Mouse (Mus musculus) forebrain, embryonic 11.5 days (tissue): Measurements from ENCODE around the gene Rcan2. TPM values are rescaled to one million over a fixed set of nuclear protein-coding genes. Genes with fewer than 3 reads are reported as not detected.

Source experiments
- ATAC-seq: fragments of 200-750 bp; cut with Nextera tagmentation; replicated peaks from 2 replicates; pipeline ENCODE4 v1.8.0; 2017; ENCODE audit warnings: moderate TSS enrichment; ENCODE audit not compliant: low FRiP score
- DNase-seq: peaks from one replicate; pipeline ENCODE4 v3.0.0-alpha.2; 2017; ENCODE audit warnings: low spot score
- H3K27ac ChIP-seq: fragments of 300-500 bp; sonication (generic); 2 replicates; pipeline ENCODE4 v1.5.1; 2014; ENCODE audit warnings: low read depth, low read length
- H3K27me3 ChIP-seq: fragments of 300-500 bp; sonication (generic); 2 replicates; pipeline ENCODE4 v1.6.1; 2014; ENCODE audit warnings: mild to moderate bottlenecking, low read length, mixed read lengths; ENCODE audit not compliant: control insufficient read depth, insufficient read depth
- H3K36me3 ChIP-seq: fragments of 300-500 bp; sonication (generic); 2 replicates; pipeline ENCODE4 v1.6.1; 2014; ENCODE audit warnings: mild to moderate bottlenecking, low read length, moderate library complexity, mixed read lengths; ENCODE audit not compliant: control insufficient read depth, insufficient read depth
- H3K4me1 ChIP-seq: fragments of 300-500 bp; sonication (generic); replicated peaks from 2 replicates; pipeline ENCODE4 v1.6.1; 2014; ENCODE audit warnings: low read length, mixed read lengths; ENCODE audit not compliant: control insufficient read depth, insufficient read depth
- H3K4me2 ChIP-seq: fragments of 300-500 bp; sonication (generic); 2 replicates; pipeline ENCODE4 v1.6.1; 2014; ENCODE audit warnings: low read depth, mild to moderate bottlenecking, low read length, moderate library complexity, mixed read lengths; ENCODE audit not compliant: severe bottlenecking
- H3K4me3 ChIP-seq: fragments of 300-500 bp; sonication (generic); 2 replicates; pipeline ENCODE4 v1.5.1; 2014; ENCODE audit warnings: low read depth, low read length
- H3K9ac ChIP-seq: fragments of 300-500 bp; sonication (generic); 2 replicates; pipeline ENCODE4 v1.6.1; 2014; ENCODE audit warnings: low read length
- H3K9me3 ChIP-seq: fragments of 300-500 bp; sonication (generic); 2 replicates; pipeline ENCODE4 v1.6.1; 2016; ENCODE audit warnings: low read length, mixed read lengths; ENCODE audit not compliant: control insufficient read depth
- WGBS: fragments of 180-500 bp; shearing (Covaris S2); extraction: QIAGEN DNeasy Blood & Tissue Kit; methylation state at CpG from one replicate; pipeline ENCODE4 v1.1.7; 2014; 5-methylcytosine and 5-hydroxymethylcytosine counted together
- polyA plus RNA-seq: library from polyadenylated mRNA; unstranded; fragments of >200 nt; fragmentation: Nextera tagmentation; extraction: Ambion mirVana; gene quantifications from 2 replicates; pipeline ENCODE4 v1.2.1, GENCODE M21; 2014

Gene Rcan2
- polyA plus RNA-seq, 1 experiment from 2014 or later = 20.6 TPM

DNA sequence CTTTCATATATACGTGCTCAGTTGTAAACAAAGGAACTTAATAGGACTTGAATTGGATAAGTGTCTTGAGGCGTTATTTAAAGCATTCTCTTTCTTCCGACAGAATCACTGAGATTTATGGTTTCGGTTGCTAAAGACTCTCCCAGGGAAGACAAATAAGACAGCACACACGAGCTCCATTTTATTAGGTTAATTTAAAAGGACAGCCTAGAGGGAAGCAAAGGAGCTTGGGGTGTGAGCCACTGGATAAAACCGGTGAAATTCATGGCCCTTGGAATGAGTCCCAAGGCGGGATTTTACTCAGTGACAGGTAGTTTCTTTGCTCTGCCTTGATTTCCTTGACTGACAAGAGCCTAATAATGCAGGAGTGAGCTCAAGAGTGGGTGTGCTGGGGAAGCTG is 85.1 kb downstream of the Rcan2 start:
- no peak overlapping the region for H3K9ac ChIP-seq
- H3K4me1 ChIP-seq = no peaks in the 10 kb centered on the region
- 85% methylated on average over 7 of the region's 7 CpGs for WGBS
- H3K27ac ChIP-seq = no peak overlapping the region
- no peaks in the 10 kb centered on the region for H3K36me3 ChIP-seq
- no peaks in the 10 kb centered on the region for H3K27me3 ChIP-seq
- no peaks in the 10 kb centered on the region for H3K9me3 ChIP-seq
- H3K4me3 ChIP-seq = no peak overlapping the region
- no peak for DNase-seq
- no peak for ATAC-seq
- no peak overlapping the region for H3K4me2 ChIP-seq

DNA sequence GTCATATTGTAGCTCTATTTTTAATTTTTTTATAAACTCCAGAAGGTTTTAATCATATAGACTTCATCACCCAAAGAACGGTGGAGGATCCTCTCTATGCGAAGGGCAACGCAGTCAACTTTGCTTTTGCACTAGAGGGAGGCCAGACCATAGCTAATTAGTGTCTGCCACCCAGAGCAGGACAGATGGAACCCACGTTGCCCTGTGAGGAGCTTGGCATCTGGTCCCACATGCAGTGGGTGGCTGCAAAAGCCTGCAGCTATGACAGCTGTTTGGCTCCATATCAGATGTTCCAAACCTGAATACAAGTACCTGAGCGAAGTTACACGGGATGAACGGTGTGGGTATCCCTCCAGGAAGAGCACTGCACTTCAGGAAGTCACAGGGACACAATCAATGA is 86.8 kb downstream of the Rcan2 start:
- Histone ChIP-seq H3K27me3 (no peaks in the 10 kb centered on the region), H3K4me1 (no peaks in the 10 kb centered on the region), H3K36me3 (no peaks in the 10 kb centered on the region), H3K9me3 (no peaks in the 10 kb centered on the region), H3K4me3 (no peak overlapping the region), H3K27ac (no peak overlapping the region), H3K9ac (no peak overlapping the region), H3K4me2 (no peak overlapping the region)
- WGBS = 87% methylated on average over 7 of the region's 7 CpGs
- ATAC-seq (no peak), DNase-seq (no peak)

DNA sequence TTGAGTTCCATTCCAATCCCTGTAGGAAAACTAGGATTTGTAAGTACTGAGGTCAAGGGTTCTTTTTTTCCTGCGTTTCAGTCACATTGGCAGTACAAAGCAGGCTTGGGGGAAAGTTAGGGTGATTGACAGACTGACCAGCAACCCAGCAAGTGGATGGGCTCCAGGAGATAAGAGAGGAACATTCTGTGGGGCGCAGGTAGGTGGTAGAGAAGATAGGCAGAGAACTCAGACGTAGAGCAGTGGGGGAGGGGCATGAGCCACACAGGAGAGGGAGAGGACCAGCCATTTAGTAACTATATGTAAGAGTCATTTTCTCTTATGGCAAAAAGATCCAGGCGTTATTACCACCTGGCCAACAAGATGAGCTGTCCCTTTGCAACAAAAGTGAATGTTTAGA is 96.2 kb downstream of the Rcan2 start:
- Histone ChIP-seq H3K27me3 (no peaks in the 10 kb centered on the region), H3K9me3 (no peaks in the 10 kb centered on the region), H3K36me3 (no peaks in the 10 kb centered on the region), H3K27ac (no peak overlapping the region), H3K9ac (no peak overlapping the region), H3K4me1 (no peaks in the 10 kb centered on the region), H3K4me3 (no peak overlapping the region), H3K4me2 (no peak overlapping the region)
- DNase-seq = no peak
- no peak for ATAC-seq
- WGBS = 72% methylated on average over 4 of the region's 4 CpGs

DNA sequence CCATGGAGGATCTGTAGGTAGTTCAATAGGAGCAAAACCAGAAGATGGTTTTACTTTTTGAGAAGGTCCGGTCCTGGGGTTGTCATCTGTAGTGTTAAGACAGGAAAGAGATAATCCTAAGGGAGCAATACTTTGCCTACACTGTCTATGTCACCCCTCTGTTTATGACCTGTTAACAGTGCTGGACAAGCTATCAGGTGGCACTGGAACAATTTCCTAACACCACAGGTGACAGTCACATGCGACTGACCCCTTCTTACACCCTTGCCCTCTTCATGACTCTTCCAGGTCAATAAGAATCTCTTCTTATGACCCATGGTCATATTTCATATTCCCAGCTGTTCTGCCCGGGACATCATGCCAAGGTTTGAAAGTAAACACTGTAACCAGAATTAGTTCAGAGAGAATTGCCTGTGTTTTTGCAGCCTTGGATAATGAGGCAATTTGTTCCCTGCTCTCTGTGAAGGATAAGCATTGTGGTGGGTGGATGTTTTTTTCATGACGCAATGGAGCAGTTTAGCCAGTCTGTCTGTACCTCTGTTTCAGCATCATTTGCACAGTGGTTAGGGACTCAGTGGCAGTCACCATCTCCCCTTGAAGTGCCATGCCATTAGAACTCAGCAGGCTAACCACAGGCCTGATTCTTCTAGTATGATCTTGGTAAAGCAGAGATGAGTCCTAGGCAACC is 98.4 kb downstream of the Rcan2 start:
- Histone ChIP-seq H3K27ac (no peak overlapping the region), H3K4me2 (no peak overlapping the region), H3K4me3 (no peak overlapping the region), H3K9ac (no peak overlapping the region), H3K4me1 (no peaks in the 10 kb centered on the region), H3K9me3 (no peaks in the 10 kb centered on the region), H3K36me3 (no peaks in the 10 kb centered on the region), H3K27me3 (no peaks in the 10 kb centered on the region)
- DNase-seq (no peak), ATAC-seq (no peak)
- WGBS = 92% methylated on average over 4 of the region's 4 CpGs

DNA sequence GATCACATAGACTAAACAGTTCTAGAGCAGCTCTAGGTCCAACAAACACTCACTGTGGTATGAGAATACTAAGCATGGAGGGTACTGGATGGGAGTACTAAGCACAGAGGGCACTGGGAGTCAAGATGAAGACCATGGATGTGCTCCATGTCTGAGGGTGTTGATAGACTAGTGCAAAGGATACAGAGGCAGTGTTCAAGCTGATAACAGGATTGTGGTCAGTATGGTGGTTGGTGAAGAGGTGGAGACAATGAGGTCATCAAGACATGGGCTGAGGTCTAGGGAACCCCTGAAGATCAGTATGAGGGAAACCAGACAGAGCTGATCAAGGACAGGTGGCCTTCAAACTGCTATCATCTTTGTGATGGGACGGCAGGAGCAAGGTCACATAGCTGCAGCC is 99.0 kb downstream of the Rcan2 start:
- Histone ChIP-seq H3K36me3 (no peaks in the 10 kb centered on the region), H3K4me2 (no peak overlapping the region), H3K27ac (no peak overlapping the region), H3K9me3 (no peaks in the 10 kb centered on the region), H3K4me3 (no peak overlapping the region), H3K27me3 (no peaks in the 10 kb centered on the region), H3K4me1 (no peaks in the 10 kb centered on the region), H3K9ac (no peak overlapping the region)
- WGBS = 78% methylated on average over 1 of the region's 1 CpGs
- DNase-seq (no peak), ATAC-seq (no peak)

DNA sequence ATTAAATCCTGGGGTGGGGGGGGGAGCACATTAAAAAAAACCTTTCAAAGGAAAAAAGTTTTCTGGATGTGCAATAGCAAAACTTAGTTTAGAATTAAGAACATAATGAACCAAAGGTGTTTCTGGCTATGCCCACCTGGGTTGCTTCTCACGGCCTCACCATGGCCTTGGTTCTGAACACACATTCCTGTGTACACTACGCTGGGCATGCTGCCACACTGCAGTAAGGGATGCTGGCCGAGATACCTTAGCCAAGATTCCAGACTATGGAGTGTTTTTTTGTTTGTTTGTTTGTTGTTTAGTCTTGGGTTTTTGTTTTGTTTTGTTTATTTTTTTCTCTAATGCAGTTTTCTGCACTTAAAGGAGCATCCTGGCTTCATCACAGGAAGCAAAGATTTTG is 100.3 kb downstream of the Rcan2 start:
- ATAC-seq (no peak), DNase-seq (no peak)
- Histone ChIP-seq H3K4me2 (no peak overlapping the region), H3K27me3 (no peaks in the 10 kb centered on the region), H3K4me1 (no peaks in the 10 kb centered on the region), H3K4me3 (no peak overlapping the region), H3K9me3 (no peaks in the 10 kb centered on the region), H3K9ac (no peak overlapping the region), H3K36me3 (no peaks in the 10 kb centered on the region), H3K27ac (no peak overlapping the region)
- 93% methylated on average over 3 of the region's 3 CpGs for WGBS

DNA sequence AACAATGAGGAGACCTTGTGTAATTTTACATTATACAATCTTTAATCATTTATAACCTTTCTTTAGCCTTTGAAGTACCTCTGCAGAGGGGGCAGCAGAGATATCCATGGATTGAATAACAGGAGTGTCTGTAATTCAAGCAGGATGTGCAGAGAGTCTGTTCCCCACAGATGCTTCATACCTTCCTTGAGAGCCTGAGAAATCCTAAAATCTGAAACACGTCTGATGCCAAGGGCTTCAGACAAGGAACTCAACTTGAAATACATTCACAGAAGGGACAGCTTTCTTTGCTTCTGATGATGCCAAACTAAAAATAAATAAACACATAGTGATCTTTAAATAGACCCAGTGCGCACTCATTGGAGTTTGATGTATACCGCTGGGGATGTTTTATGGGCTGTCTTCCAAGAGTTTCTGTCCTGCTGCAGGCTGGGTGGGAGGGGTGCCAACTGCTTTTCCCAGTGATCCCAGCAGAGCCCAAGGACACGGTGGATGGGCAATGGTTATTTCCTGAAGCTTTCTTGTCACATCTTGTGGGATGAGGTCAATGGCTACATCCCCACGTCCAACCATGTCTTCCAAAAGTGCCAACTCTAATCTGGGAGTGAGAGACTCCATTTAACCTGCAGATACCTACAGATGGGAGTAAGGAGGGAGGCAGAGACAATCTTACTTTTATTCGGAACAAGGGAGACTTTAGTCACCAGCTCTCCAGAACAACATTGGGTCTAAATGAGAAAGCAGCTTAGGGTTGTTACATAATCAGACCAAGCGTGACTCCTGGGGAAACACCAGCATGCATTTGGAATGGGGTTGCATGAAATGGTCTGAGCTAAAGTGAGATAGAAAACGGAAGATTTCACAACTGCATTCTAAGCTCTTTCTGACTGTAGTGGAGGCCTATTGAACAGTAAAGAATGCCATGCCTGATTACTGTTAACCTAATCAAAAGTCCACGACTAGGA is 102.9 kb downstream of the Rcan2 start:
- ATAC-seq = no peak
- H3K9ac ChIP-seq = no peak overlapping the region
- no peak overlapping the region for H3K4me3 ChIP-seq
- H3K4me1 ChIP-seq = no peaks in the 10 kb centered on the region
- no peaks in the 10 kb centered on the region for H3K9me3 ChIP-seq
- no peaks in the 10 kb centered on the region for H3K36me3 ChIP-seq
- H3K27ac ChIP-seq = no peak overlapping the region
- no peak for DNase-seq
- no peaks in the 10 kb centered on the region for H3K27me3 ChIP-seq
- H3K4me2 ChIP-seq = no peak overlapping the region
- WGBS = 86% methylated on average over 9 of the region's 9 CpGs

DNA sequence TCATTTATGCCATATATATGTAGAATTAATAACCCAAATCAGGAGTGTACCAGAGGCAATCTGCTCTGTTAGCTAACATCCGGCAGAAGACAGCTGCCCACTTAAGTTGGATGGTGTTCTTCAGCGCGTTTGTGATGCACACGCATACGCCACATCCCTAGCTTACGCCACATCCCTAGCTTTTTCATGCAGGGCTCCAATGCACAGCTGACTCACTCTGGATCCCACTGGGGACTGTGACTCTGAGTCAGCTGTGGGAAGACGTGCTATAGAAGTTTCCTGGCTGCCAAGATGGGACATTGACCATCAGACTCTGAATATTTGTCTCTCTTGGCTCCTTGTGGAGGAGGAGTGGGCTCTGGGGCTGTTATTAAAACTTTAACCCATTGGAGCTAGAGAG is 103.7 kb downstream of the Rcan2 start:
- Histone ChIP-seq H3K4me3 (no peak overlapping the region), H3K27me3 (no peaks in the 10 kb centered on the region), H3K9ac (no peak overlapping the region), H3K27ac (no peak overlapping the region), H3K4me1 (no peaks in the 10 kb centered on the region), H3K4me2 (no peak overlapping the region), H3K36me3 (no peaks in the 10 kb centered on the region), H3K9me3 (no peaks in the 10 kb centered on the region)
- DNase-seq (no peak), ATAC-seq (no peak)
- WGBS = 95% methylated on average over 7 of the region's 7 CpGs
